Mouse (Mus musculus) kidney, adult 2 months (tissue): Measurements from ENCODE around the gene Nudt3. TPM values are rescaled to one million over a fixed set of nuclear protein-coding genes. Genes with fewer than 3 reads are reported as not detected.

Source experiments
- DNase-seq: peaks from one replicate; pipeline ENCODE4 v3.0.0; 2021
- H3K27ac ChIP-seq: fragments of 200-500 bp; 2 replicates; pipeline ENCODE4 v1.5.1; 2012; ENCODE audit warnings: low read depth, low read length, control low read depth, inconsistent platforms; ENCODE audit not compliant: insufficient read depth
- H3K27me3 ChIP-seq: fragments of 200-500 bp; replicated peaks from 2 replicates; pipeline ENCODE4 v1.6.1; 2012; ENCODE audit warnings: mild to moderate bottlenecking, moderate library complexity, low read length, inconsistent platforms; ENCODE audit not compliant: control insufficient read depth, insufficient read depth
- H3K36me3 ChIP-seq: fragments of 200-500 bp; 2 replicates; pipeline ENCODE4 v1.6.1; 2012; ENCODE audit warnings: mild to moderate bottlenecking, moderate library complexity, low read length, inconsistent platforms; ENCODE audit not compliant: control insufficient read depth, insufficient read depth
- H3K4me1 ChIP-seq: fragments of 200-500 bp; 2 replicates; pipeline ENCODE4 v1.6.1; 2011; ENCODE audit warnings: low read length; ENCODE audit not compliant: control insufficient read depth, insufficient read depth
- H3K4me3 ChIP-seq: fragments of 200-500 bp; 2 replicates; pipeline ENCODE4 v1.5.1; 2011; ENCODE audit warnings: mild to moderate bottlenecking, low read depth, low read length, control low read depth; ENCODE audit not compliant: insufficient read depth
- CTCF ChIP-seq: fragments of 200-500 bp; conservative IDR thresholded peaks from 2 replicates; pipeline ENCODE4 v1.5.1; 2011; ENCODE audit warnings: low read depth, mild to moderate bottlenecking, control low read depth, low read length, moderate library complexity, mixed read lengths; ENCODE audit not compliant: insufficient read depth, insufficient read length
- POLR2A ChIP-seq: fragments of 200-500 bp; IDR thresholded peaks from one replicate; pipeline ENCODE4 v1.6.1; 2011; ENCODE audit warnings: low read depth, low read length, control low read depth
- WGBS: fragments of 180-500 bp; shearing (Covaris S2); methylation state at CpG from one replicate; pipeline ENCODE4 v1.1.7; 2018; 5-methylcytosine and 5-hydroxymethylcytosine counted together
- polyA plus RNA-seq: library from polyadenylated mRNA; depleted of rRNA; stranded (reverse); fragments of >200 nt; gene quantifications from 2 replicates; pipeline ENCODE4 v1.2.3, GENCODE M21; 2012

Nudt3 gene
- polyA plus RNA-seq, 1 experiment: 69.9 TPM

GRCm38 (mm10) chr17:27580392-27581068 lies 42.8 kb downstream of the Nudt3 start:
- H3K4me3 ChIP-seq: no peak overlapping the region
- DNase-seq: no peak
- H3K27ac ChIP-seq: no peak overlapping the region
- H3K36me3 ChIP-seq: no peaks in the 10 kb centered on the region; the same call in 1 of the 2 replicates
- H3K4me1 ChIP-seq: no peaks in the 10 kb centered on the region
- H3K27me3 ChIP-seq: no peaks in the 10 kb centered on the region
- TF ChIP-seq CTCF (no peak), POLR2A (no peak)
- whole genome bisulfite sequencing: 68% methylated on average over 20 of the region's 20 CpGs

- Histone ChIP-seq H3K4me1 (no peaks in the 10 kb centered on the region), H3K4me3 (no peak overlapping the region), H3K36me3 (no peaks in the 10 kb centered on the region; the same call in 1 of the 2 replicates), H3K27me3 (no peaks in the 10 kb centered on the region), H3K27ac (no peak overlapping the region)
- DNase-seq: no peak
- 90% methylated on average over 8 of the region's 8 CpGs for WGBS
- TF ChIP-seq CTCF (no peak), POLR2A (no peak)
Measured at GRCm38 (mm10) chr17:27579816-27580215, 43.5 kb downstream of the Nudt3 start.

GRCm38 (mm10) chr17:27578487-27578886 lies 44.8 kb downstream of the Nudt3 start:
- WGBS: 90% methylated on average over 10 of the region's 10 CpGs
- peak; percentile 48 for DNase-seq

GRCm38 (mm10) chr17:27577468-27577867 lies 45.8 kb downstream of the Nudt3 start:
- Histone ChIP-seq H3K27me3 (no peaks in the 10 kb centered on the region), H3K27ac (no peak overlapping the region), H3K4me1 (no peaks in the 10 kb centered on the region), H3K4me3 (no peak overlapping the region), H3K36me3 (no peaks in the 10 kb centered on the region; the same call in 1 of the 2 replicates)
- TF ChIP-seq CTCF: no peak
- no peak for TF ChIP-seq POLR2A
- 46% methylated on average over 6 of the region's 6 CpGs for WGBS
- DNase-seq: peak; percentile 25

More at GRCm38 (mm10) chr17:27578487-27578886, 44.8 kb downstream of the Nudt3 start:
- Histone ChIP-seq H3K4me3 (no peak overlapping the region), H3K4me1 (no peaks in the 10 kb centered on the region), H3K27ac (no peak overlapping the region), H3K36me3 (no peaks in the 10 kb centered on the region; the same call in 1 of the 2 replicates), H3K27me3 (no peaks in the 10 kb centered on the region)
- no peak for TF ChIP-seq CTCF
- no peak for TF ChIP-seq POLR2A

GRCm38 (mm10) chr17:27576056-27576455 lies 47.2 kb downstream of the Nudt3 start:
- H3K36me3 ChIP-seq: no peaks in the 10 kb centered on the region; the same call in 1 of the 2 replicates
- no peak overlapping the region for H3K4me3 ChIP-seq
- TF ChIP-seq POLR2A (no peak), CTCF (no peak)
- WGBS: 87% methylated on average over 7 of the region's 7 CpGs
- no peak overlapping the region for H3K27ac ChIP-seq
- no peaks in the 10 kb centered on the region for H3K27me3 ChIP-seq
- DNase-seq: no peak
- H3K4me1 ChIP-seq: no peaks in the 10 kb centered on the region

GRCm38 (mm10) chr17:27575116-27575776 lies 48.0 kb downstream of the Nudt3 start:
- 54% methylated on average over 10 of the region's 10 CpGs for WGBS
- TF ChIP-seq POLR2A: no peak
- TF ChIP-seq CTCF: no peak
- Histone ChIP-seq H3K27ac (no peak overlapping the region), H3K4me1 (no peaks in the 10 kb centered on the region), H3K36me3 (no peaks in the 10 kb centered on the region), H3K4me3 (no peak overlapping the region), H3K27me3 (no peaks in the 10 kb centered on the region)
- no peak for DNase-seq

- H3K36me3 ChIP-seq: no peaks in the 10 kb centered on the region
- H3K4me1 ChIP-seq: no peaks in the 10 kb centered on the region
- no peak overlapping the region for H3K27ac ChIP-seq
- peak; percentile 75 for DNase-seq
- no peaks in the 10 kb centered on the region for H3K27me3 ChIP-seq
- H3K4me3 ChIP-seq: no peak overlapping the region
- 81% methylated on average over 15 of the region's 16 CpGs for WGBS
- no peak for TF ChIP-seq POLR2A
- no peak for TF ChIP-seq CTCF
Measured at GRCm38 (mm10) chr17:27574470-27575115, 48.7 kb downstream of the Nudt3 start.
